Mouse (Mus musculus): ENCODE results near the gene Fam185a. TPM values are rescaled to one million over a fixed set of nuclear protein-coding genes. Genes with fewer than 3 reads are reported as not detected.

The Fam185a gene
- polyA plus RNA-seq, 1 experiment: 8.3 TPM

DNA sequence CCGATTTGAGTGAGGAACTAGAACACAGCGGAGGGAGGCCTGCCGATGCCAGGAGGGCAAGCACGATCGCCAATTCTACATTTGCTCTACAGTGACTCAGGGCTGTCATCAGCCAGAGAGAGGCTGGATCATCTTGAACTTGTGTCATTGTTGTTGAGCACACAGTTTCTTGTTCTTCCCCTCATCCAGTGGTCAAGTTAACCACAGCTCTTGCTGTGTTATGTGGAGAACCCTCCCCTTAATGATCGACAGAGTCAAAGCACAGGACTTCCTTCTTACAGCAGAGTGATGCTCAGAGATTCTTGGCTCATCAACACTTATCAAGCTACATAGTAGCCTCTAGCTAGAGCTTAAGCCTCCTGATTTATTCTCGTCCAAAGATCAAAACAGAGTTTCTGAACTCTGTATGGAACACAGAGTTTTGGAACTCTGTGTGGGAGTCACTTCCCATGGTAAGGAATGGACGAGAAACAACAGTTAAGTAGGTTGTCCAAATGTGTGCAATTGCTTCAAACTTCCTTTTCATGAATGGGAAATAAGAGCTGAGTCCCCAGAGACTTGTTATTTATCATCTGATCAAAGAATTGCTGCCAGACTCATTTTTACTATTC is 104.5 kb downstream of the Fam185a start:
- no peak for DNase-seq (ENCODE audit: extremely low spot score in 1 of 2, low spot score in 1 of 2)

Other genes with a start within 250 kb of the Fam185a start
- gene Gsap, start 238.7 kb upstream of the Fam185a start, polyA plus RNA-seq (2012; rRNA removed): 15.6 and 17.7 TPM in 2 replicates
- gene Fgl2, start 52.3 kb upstream of the Fam185a start, polyA plus RNA-seq (2012; rRNA removed): 1.2 and 1.9 TPM in 2 replicates
- gene Ccdc146, start 281 bp upstream of the Fam185a start, polyA plus RNA-seq (2012; rRNA removed): 0.22 and 0.23 TPM in 2 replicates
- 0.23 and 0.36 TPM in 2 replicates for gene Lrrc17, start 118.6 kb downstream of the Fam185a start, polyA plus RNA-seq (2012; rRNA removed)
- gene Fbxl13, start 220.7 kb downstream of the Fam185a start, polyA plus RNA-seq (2012; rRNA removed): 0.15 and 0.20 TPM in 2 replicates
- 26.6 and 27.2 TPM in 2 replicates for gene Armc10, start 220.9 kb downstream of the Fam185a start, polyA plus RNA-seq (2012; rRNA removed)